Mouse (Mus musculus) bone marrow macrophage, adult 2 months (primary cell): ENCODE data around the gene Rsu1. TPM values are rescaled to one million over a fixed set of nuclear protein-coding genes. Genes with fewer than 3 reads are reported as not detected.

ENCODE experiments used
- H3K27ac ChIP-seq: 2 replicates; pipeline ENCODE4 v1.5.1; 2012; ENCODE audit warnings: low read depth, low read length; ENCODE audit not compliant: insufficient read depth
- H3K4me1 ChIP-seq: 2 replicates; pipeline ENCODE4 v1.6.1; 2012; ENCODE audit warnings: low read length; ENCODE audit not compliant: control insufficient read depth, insufficient read depth
- H3K4me3 ChIP-seq: 2 replicates; pipeline ENCODE4 v1.5.1; 2012; ENCODE audit warnings: mild to moderate bottlenecking, low read length, moderate library complexity; ENCODE audit not compliant: insufficient read depth
- CTCF ChIP-seq: IDR thresholded peaks from 2 replicates; pipeline ENCODE4 v1.5.1; 2012; ENCODE audit warnings: low read depth, mild to moderate bottlenecking, low read length, moderate library complexity
- POLR2A ChIP-seq: IDR thresholded peaks from 2 replicates; pipeline ENCODE4 v1.6.1; 2012; ENCODE audit warnings: mild to moderate bottlenecking, low read depth, low read length, borderline replicate concordance
- polyA plus RNA-seq: library from polyadenylated mRNA; stranded (reverse); fragments of >200 nt; gene quantifications from 2 replicates; pipeline ENCODE4 v1.2.4, GENCODE M21; 2012; ENCODE audit not compliant: missing spikeins, insufficient read depth, insufficient read length

Gene Rsu1
- polyA plus RNA-seq, 1 experiment, result 139 TPM

DNA sequence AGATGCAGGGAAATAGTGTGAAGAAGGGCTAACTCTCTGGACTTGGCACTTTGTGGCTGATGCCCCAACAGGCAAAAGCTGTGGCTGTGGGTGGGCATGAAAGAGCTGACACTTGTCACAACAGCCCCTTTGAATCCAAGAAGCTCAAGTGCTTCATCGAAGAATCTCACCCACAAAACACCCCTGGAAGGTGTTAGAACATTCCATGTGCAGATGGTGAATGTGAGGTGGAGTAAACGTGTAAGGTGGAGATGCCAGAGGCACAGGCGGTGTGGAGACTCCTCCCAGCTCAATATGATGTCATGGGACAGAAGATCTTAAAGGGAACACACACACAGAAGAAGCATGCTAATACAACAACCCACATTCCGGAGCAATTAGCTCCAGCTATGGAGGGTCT is 182.9 kb downstream of the Rsu1 start:
- no peaks in the 10 kb centered on the region for H3K4me1 ChIP-seq

GRCm38 (mm10) chr2:13087811-13088210 is 183.4 kb downstream of the Rsu1 start:
- H3K4me1 ChIP-seq, result no peaks in the 10 kb centered on the region

More for the DNA sequence above, 182.9 kb downstream of the Rsu1 start:
- no peak for TF ChIP-seq POLR2A
- no peak for TF ChIP-seq CTCF
- Histone ChIP-seq H3K4me3 (no peak overlapping the region), H3K27ac (no peak overlapping the region)

DNA sequence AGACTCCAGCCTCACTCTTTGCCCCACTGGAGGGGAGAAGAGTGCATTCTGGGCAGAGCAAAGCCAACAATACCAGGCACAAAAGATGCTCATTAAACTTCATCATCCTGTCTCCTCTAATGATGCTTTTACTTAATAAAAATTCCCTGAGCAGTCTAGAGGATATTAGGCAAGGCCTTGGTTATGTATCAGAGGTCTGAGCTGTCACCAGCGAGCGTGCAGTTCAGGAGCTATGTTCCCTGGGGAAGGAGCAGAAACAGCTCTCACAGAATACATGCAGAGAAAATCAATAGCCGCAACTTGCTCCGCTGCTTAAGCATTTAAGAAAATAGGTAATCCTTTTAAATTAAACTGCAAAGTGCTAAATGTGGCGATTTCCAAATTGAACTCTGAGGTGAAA is 187.0 kb downstream of the Rsu1 start:
- TF ChIP-seq CTCF (no peak), POLR2A (no peak)

More at GRCm38 (mm10) chr2:13087811-13088210, 183.4 kb downstream of the Rsu1 start:
- H3K4me3 ChIP-seq, result no peak overlapping the region
- TF ChIP-seq POLR2A (no peak), CTCF (no peak)
- no peak overlapping the region for H3K27ac ChIP-seq

DNA sequence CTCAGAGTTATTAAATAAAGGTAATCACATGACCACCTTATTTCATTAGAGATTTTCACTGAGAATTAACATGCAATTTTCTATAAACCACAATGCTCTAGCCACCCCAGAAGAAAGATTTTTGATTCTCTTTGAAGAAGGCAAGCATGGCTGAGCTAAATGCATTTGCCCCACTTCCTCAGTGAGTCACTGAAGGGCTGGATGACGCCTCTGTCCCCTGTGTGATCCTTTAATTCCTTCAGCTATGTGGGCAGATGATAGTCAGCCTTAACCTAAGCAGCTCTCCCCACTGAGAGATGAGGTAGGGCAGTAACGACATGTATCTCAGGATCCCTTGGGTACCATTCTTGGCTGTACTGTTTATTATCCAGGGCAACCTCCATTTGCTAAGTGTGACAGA is 190.7 kb downstream of the Rsu1 start:
- no peak overlapping the region for H3K27ac ChIP-seq
- TF ChIP-seq POLR2A (no peak), CTCF (no peak)
- H3K4me3 ChIP-seq, result no peak overlapping the region
- H3K4me1 ChIP-seq, result 0 out of 2 replicates have a peak, but pooled peaks cover 4% of the 10 kb centered on the region

More for the DNA sequence above, 187.0 kb downstream of the Rsu1 start:
- Histone ChIP-seq H3K4me1 (0 out of 2 replicates have a peak, but pooled peaks cover 4% of the 10 kb centered on the region), H3K27ac (no peak overlapping the region), H3K4me3 (no peak overlapping the region)

DNA sequence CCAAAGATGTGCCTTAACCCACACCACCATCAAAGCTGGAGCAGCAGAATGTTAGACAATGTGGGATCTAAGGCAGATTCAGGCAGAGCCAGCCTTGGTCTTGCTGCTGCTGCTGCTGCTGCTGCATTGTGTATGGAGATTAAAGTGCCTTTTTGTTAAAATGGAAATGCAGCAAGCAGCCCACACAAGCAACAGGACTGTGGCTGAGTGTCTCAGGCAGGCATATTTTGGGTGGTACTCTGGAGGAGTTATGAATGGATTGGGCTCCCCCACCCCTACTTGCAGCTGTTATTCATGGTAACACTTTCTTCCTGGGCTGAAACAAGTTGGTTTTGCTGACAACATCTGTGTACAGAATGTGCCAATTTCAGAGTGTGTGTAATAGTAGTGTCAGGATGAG is 199.0 kb downstream of the Rsu1 start:
- Histone ChIP-seq H3K4me1 (no peaks in the 10 kb centered on the region), H3K4me3 (no peak overlapping the region), H3K27ac (no peak overlapping the region)
- TF ChIP-seq CTCF, result no peak
- no peak for TF ChIP-seq POLR2A

DNA sequence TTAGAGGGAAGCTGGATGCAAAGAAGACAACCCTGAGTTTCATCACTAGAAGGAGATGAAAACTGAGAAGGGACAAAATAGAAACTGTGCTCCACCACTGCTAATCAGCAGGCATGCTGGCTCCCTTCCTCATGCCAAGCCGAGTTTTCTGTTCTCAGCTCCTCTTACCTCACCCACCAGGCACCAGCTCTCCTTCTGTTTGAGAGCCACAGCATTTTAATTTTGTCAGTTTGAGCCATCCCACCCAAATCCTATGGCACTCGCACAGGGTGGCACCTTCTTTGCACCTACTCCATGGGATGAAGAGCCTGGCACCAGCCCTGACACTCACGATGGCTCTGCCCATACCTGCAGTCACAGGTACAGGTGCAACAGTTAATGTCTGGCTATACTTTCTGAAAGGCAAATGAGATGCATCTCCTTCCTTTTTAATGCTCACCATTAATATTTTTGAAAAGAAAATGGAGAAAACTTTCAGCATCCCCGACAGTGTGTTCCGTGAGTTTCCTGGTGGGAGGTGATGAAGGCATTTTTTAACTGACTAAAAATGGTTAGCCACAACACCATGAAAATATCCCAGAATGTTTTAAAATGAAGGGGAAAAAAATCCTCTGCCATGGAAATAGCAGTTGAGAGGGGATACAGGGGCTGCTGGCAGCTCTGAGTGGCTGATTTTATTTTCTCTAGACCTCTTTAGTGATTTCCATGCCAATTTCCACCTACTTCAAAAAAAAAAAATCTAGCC is 210.6 kb downstream of the Rsu1 start:
- Histone ChIP-seq H3K27ac (no peak overlapping the region), H3K4me3 (no peak overlapping the region), H3K4me1 (no peaks in the 10 kb centered on the region)
- no peak for TF ChIP-seq CTCF
- TF ChIP-seq POLR2A, result no peak

GRCm38 (mm10) chr2:13048649-13049048 is 222.6 kb downstream of the Rsu1 start:
- no peak overlapping the region for H3K4me3 ChIP-seq
- TF ChIP-seq CTCF (no peak), POLR2A (no peak)
- no peaks in the 10 kb centered on the region for H3K4me1 ChIP-seq
- H3K27ac ChIP-seq, result no peak overlapping the region

DNA sequence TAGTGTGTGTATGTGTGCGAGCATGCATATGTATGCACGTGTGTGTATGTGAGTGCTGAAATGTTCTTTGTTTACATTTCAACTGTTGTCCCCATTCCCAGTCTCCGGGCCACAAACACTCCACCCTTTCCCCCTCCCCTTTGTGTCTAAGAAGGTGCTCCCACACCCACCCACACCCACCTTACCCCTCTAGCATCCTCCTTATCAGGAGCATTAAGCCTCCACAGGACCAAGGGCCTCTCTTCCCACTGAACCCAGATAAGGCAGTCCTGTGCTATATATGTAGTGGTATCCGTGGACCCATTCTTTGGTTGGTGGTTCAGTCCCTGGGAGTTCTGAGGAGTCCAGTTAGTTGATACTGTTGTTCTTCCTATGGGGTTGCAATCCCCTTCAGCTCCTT is 226.7 kb downstream of the Rsu1 start:
- Histone ChIP-seq H3K4me3 (no peak overlapping the region), H3K27ac (no peak overlapping the region), H3K4me1 (no peaks in the 10 kb centered on the region)
- TF ChIP-seq POLR2A (no peak), CTCF (no peak)

GRCm38 (mm10) chr2:13039785-13040184 is 231.4 kb downstream of the Rsu1 start:
- no peak overlapping the region for H3K27ac ChIP-seq
- no peak overlapping the region for H3K4me3 ChIP-seq
- TF ChIP-seq POLR2A, result no peak
- no peaks in the 10 kb centered on the region for H3K4me1 ChIP-seq

DNA sequence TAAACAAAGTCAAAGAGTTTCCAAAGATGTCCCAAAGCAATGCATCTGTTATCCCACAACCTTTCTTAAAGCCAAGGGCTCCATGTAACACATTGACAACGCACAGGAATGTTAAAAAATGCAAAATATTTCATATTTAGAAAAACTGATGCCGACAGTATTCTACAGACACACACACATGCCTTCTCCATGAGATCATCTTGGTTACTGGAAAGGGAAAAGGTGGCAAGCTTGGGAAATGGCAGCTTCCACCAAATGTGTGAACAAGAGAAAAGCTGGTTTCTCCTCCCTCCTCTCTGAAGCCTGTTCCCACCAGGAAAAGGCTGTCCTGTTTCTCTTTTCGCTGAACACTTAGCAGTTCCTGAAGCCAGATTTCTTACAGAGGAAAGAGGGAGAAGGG is 232.4 kb downstream of the Rsu1 start:
- Histone ChIP-seq H3K4me1 (no peaks in the 10 kb centered on the region), H3K27ac (no peak overlapping the region)
- TF ChIP-seq POLR2A (no peak), CTCF (no peak)

More for the DNA sequence above, 232.4 kb downstream of the Rsu1 start:
- no peak overlapping the region for H3K4me3 ChIP-seq

Other genes with a start within 250 kb of the Rsu1 start
- 0.08 TPM in 1 of 2 replicates, not detected in the other for gene Cubn, start 220.4 kb upstream of the Rsu1 start, polyA plus RNA-seq